Mouse (Mus musculus) erythroblast, embryonic 14.5 days (primary cell): ENCODE data around the gene Cpm.

Experiments
- GATA1 ChIP-seq: IDR thresholded peaks from 2 replicates; pipeline ENCODE4 v1.6.1; 2012; ENCODE audit warnings: low read length, inconsistent platforms, mixed read lengths
- TAL1 ChIP-seq: IDR thresholded peaks from 3 replicates; pipeline ENCODE4 v1.6.1; 2012; ENCODE audit warnings: low read length, inconsistent platforms, mixed read lengths

DNA sequence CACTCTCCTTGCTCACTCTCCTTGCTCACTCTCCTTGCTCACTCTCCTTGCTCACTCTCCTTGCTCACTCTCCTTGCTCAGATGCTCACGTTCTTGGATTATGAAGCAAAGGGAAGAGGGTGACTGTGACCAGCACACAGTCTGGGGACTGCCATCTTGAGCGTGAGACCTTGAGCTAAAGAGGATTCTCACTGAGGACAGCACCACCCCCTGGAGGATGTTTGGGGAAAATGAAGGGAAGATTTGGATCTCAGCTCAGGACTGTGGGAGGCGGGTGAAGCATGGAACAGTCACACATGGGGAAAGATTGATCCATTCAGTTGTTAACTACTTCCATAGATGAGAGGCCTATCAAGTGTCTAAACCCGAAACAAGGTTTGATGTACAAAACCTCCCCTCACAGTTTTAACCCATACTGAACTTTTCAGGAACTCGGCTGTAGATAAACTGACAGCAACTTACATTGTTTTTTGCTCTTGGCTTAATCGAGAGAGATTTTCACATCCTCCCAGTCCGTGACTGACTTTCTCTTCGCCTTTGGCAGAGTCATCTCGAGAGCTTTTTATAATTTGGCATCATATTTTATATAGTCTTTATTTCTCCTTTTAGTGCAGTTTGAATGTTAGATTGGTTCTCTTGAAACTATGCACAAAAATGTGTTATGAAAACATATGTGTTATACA lies 7.9 kb downstream of the Cpm start:
- TF ChIP-seq GATA1 (no peak), TAL1 (no peak)
